Comparison of ENCODE assay signal across 10 mouse cellular contexts in the genomic region with DNA sequence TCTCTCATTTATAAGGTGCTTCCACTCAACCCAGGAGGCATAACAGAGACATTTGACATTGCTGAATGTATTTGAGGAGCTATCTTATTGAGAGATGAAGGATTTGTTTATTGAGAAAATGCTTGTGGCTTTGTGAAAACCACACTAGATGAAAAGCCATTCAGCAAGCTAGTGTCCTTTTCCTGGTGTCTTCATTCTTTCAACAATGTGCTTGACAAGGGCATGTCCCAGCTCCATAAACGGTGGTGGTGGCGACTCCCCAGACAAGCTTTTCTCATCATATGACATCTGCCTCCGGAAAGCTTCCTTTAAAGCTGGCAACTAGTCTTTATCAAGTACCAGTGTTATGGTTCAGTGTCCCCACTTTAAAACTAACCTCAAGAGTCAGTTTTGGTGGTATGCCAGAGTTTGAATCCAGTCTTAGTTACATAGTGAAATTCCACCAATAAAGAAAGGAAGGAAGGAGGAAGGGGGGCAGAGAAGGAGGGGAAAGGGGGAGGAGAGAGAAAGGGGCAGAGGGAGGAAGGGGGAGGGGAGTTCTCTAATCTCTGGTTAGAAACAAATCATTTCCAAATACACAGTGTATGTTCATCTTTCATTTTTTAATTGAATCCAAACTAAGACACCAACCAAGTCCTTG. TPM values are rescaled to one million over a fixed set of nuclear protein-coding genes. Genes with fewer than 3 reads are reported as not detected.
DNase-seq lines count a peak whose midpoint lies in the region; ATAC-seq lines count a peak whose summit lies in the region.
"Had no signal": no experiment of that assay in that cellular context is flagged by ENCODE, and none has a peak within 500 bp of the region (broad histone marks: within the 10 kb centered on the region; RNA-seq: fewer than 3 reads in every experiment).

Prr15 (plus strand) TSS at position 590 of the 640 bp plus-strand sequence.

- H3K9ac ChIP-seq in heart, embryonic 13.5 days: peak within 1 kb of the TSS; percentile 82
- peak within 1 kb of the TSS; percentile 68; the same call in 1 of the 2 replicates for H3K9ac ChIP-seq in hindbrain, embryonic 13.5 days
- no peak within 1 kb of the TSS for H3K9ac ChIP-seq in midbrain, embryonic 11.5 days (ENCODE audit: low read length)

- H3K9me3 ChIP-seq in heart, embryonic 13.5 days: no peaks in the 10 kb centered on the region
- H3K9me3 ChIP-seq in hindbrain, embryonic 13.5 days: no peaks in the 10 kb centered on the region
- H3K9me3 ChIP-seq in midbrain, embryonic 11.5 days (ENCODE audit: control insufficient read depth, low read length): no peaks in the 10 kb centered on the region

- ATAC-seq in heart, embryonic 13.5 days (ENCODE audit: extremely low read depth, insufficient number of reproducible peaks, low FRiP score, low TSS enrichment): no peak
- ATAC-seq in hindbrain, embryonic 13.5 days (ENCODE audit: low FRiP score): no peak
- no peak for ATAC-seq in midbrain, embryonic 11.5 days (ENCODE audit: low FRiP score)

- peaks cover 49% of the 10 kb centered on the region for H3K27me3 ChIP-seq in heart, embryonic 13.5 days (replicated peaks)
- H3K27me3 ChIP-seq in hindbrain, embryonic 13.5 days: peaks cover 72% of the 10 kb centered on the region
- H3K27me3 ChIP-seq in midbrain, embryonic 11.5 days (ENCODE audit: control insufficient read depth, insufficient read depth, low read length): peaks cover 37% of the 10 kb centered on the region
- H3K27me3 ChIP-seq: CH12.LX had no signal

- peak within 1 kb of the TSS; percentile 84 for H3K27ac ChIP-seq in heart, embryonic 13.5 days (replicated peaks)
- H3K27ac ChIP-seq in brown adipose tissue, adult 24 weeks (replicated peaks; ENCODE audit: low read depth, low read length): no peak within 1 kb of the TSS
- H3K27ac ChIP-seq in hindbrain, embryonic 13.5 days: no peak within 1 kb of the TSS
- no peak within 1 kb of the TSS for H3K27ac ChIP-seq in midbrain, embryonic 11.5 days (ENCODE audit: low read depth, low read length)

- H3K4me2 ChIP-seq in heart, embryonic 13.5 days: peak within 1 kb of the TSS; percentile 99
- H3K4me2 ChIP-seq in hindbrain, embryonic 13.5 days: peak within 1 kb of the TSS; percentile 98
- peak within 1 kb of the TSS; percentile 83 for H3K4me2 ChIP-seq in midbrain, embryonic 11.5 days

- 41% methylated on average over 3 of the region's 3 CpGs for WGBS in heart, embryonic 13.5 days
- 80% methylated on average over 3 of the region's 3 CpGs for WGBS in hindbrain, embryonic 13.5 days
- WGBS in midbrain, embryonic 11.5 days: 77% methylated on average over 3 of the region's 3 CpGs

- no peaks in the 10 kb centered on the region for H3K36me3 ChIP-seq in heart, embryonic 13.5 days
- no peaks in the 10 kb centered on the region for H3K36me3 ChIP-seq in hindbrain, embryonic 13.5 days
- no peaks in the 10 kb centered on the region for H3K36me3 ChIP-seq in midbrain, embryonic 11.5 days (ENCODE audit: control insufficient read depth, insufficient read depth, low read length)

- peak within 1 kb of the TSS; percentile 59 for H3K4me3 ChIP-seq in heart, embryonic 13.5 days
- H3K4me3 ChIP-seq in brown adipose tissue, adult 24 weeks (ENCODE audit: insufficient read depth, low read depth, low read length): peak within 1 kb of the TSS; percentile 61
- peak within 1 kb of the TSS; percentile 49 for H3K4me3 ChIP-seq in hindbrain, embryonic 13.5 days
- peak within 1 kb of the TSS; percentile 35 for H3K4me3 ChIP-seq in midbrain, embryonic 11.5 days (ENCODE audit: low read depth, low read length)

- DNase-seq in heart, postnatal 4 days: no peak
- DNase-seq in midbrain, embryonic 11.5 days (ENCODE audit: low spot score, missing footprints): no peak
- no peak for DNase-seq in right cerebral cortex, postnatal 10 days (ENCODE audit: low spot score in 2 of 2)
- no peak for DNase-seq in thymus, postnatal 36 days
- DNase-seq in kidney, postnatal 10 days: no peak

- 0 out of 2 replicates have a peak, but pooled peaks cover 8% of the 10 kb centered on the region for H3K4me1 ChIP-seq in heart, embryonic 13.5 days
- H3K4me1 ChIP-seq in brown adipose tissue, adult 24 weeks (ENCODE audit: control insufficient read depth, insufficient read depth, insufficient read length, low read length): 0 out of 2 replicates have a peak, but pooled peaks cover 2% of the 10 kb centered on the region
- peaks cover 21% of the 10 kb centered on the region for H3K4me1 ChIP-seq in hindbrain, embryonic 13.5 days (replicated peaks)
- H3K4me1 ChIP-seq in midbrain, embryonic 11.5 days (ENCODE audit: control insufficient read depth, insufficient read depth, low read length): peaks cover 8% of the 10 kb centered on the region

RNA-seq across cellular contexts. Expression of gene Prr15, which starts in this region (rescaled TPM):
- polyA plus RNA-seq in heart, embryonic 13.5 days (2015; fragmentation: Nextera tagmentation; extraction: Ambion mirVana): 14.4 and 17.7 TPM in 2 replicates
- total RNA-seq in heart, postnatal 4 days (2021): 1 to 10 TPM; 6.6 to 7.2 TPM
- not detected in 2 replicates for polyA plus RNA-seq in brown adipose tissue, adult 24 weeks (2012; ENCODE audit: insufficient read depth, insufficient read length, missing spikeins)
- 0.92 and 1.1 TPM in 2 replicates for polyA plus RNA-seq in hindbrain, embryonic 13.5 days (2015; fragmentation: Nextera tagmentation; extraction: Ambion mirVana)
- polyA plus RNA-seq in midbrain, embryonic 11.5 days (2014; fragmentation: Nextera tagmentation; extraction: Ambion mirVana): 0.54 and 0.97 TPM in 2 replicates
- total RNA-seq: CH12.LX; common myeloid progenitor, adult 5-6 weeks had no signal
